Mouse (Mus musculus): ENCODE results near the gene Lemd1. TPM values are rescaled to one million over a fixed set of nuclear protein-coding genes. Genes with fewer than 3 reads are reported as not detected.

Lemd1 gene
- total RNA-seq, 2 experiments from 2014 or later = 0.17 to 0.67 TPM

DNA sequence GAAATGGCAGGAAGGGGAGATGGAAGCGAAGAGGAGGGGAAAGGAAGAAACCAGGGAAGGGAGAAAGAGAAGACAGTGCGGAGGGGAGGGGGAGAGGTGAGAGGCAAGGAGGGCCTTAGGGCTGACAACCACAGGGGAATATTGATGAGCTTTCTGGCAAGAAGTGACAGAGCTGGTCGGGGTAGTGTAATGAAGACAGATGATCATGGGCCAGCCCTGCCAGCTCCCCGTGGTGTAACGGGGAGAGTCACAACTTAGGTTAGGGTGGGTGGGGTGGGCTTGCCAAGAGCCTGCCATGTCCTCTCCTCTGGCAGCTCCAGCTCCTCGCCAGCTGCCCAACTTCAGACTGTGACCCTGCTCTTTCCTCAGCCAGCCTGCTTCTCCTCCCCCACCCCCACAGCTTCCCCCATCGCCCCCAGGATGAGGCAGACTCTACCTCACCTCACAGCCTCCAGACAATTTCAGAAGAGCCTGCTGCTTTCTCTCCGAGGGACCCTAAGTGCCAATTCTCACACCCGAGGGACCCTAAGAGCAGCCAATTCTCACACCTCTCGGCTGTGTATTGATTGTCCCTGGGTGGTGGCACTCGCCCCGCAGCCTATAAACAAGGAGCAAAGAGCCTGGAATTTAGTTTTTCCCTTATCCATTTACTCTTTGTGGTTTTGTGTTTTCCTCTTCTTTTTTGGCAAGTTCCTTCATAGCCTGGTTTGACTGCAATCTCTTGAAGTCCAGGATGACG, 26.3 kb upstream of the Lemd1 start:
- no peak for DNase-seq (ENCODE audit: low spot score in 2 of 2)

- no peak for DNase-seq (ENCODE audit: low spot score in 2 of 2)
These were observed 25.4 kb upstream of the Lemd1 start for GRCm38 (mm10) chr1:132165859-132166258.

DNA sequence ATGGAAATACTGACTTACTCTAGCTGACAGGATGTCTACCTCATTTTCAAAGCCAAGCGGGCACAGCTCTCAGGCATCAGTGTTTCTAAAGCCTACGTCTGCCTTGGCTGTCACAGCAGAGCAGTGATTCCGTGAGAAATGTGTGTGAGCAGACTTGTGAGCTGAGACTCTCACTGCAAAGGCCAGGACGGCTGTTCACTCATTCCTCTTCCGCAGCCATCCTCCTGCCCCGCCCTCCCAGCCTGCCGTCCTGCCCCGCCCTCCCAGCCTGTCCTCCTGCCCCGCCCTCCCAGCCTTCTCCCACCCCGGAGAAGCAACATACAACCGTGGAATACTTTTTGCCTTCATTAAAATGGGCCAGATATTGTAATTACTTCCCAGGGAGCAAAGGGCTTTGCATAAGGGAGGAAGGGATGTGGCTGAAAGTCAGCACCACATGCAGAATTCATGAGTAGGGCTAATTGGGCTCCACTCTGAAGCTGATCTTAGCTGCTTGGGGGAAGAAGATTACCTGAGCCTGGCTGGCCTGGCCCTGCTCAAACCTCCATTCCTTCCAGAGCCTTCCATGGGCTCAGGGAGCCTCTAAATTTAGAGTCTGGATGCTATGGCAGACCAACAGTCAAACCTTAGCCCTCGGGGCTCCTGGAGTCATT, 23.0 kb upstream of the Lemd1 start:
- no peak for DNase-seq (ENCODE audit: low spot score in 2 of 2)

GRCm38 (mm10) chr1:132170698-132171097, 20.5 kb upstream of the Lemd1 start:
- DNase-seq (ENCODE audit: low spot score in 2 of 2) = no peak

DNA sequence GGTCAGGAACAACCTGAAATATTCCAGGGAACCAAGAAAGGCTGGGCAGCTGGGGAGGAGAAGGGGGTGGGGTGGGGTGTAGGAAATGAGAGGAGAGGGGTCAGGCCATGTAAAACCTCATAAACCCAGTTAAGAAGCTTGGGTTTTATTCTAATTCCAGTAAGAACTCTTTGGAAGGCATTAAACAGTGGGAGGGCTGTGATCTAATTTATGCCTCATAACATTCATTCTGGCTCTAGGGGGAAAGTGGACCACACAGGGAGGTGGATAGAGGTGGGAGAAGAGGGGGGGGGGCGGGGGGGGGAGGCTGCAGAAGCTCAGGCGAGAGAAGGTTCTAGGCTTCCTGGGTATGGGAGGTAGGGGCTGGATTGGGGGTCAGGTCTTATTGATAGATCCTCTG, 19.6 kb upstream of the Lemd1 start:
- DNase-seq (ENCODE audit: low spot score in 2 of 2) = no peak

GRCm38 (mm10) chr1:132186303-132186702, 4.9 kb upstream of the Lemd1 start:
- DNase-seq (ENCODE audit: low spot score in 2 of 2) = no peak

GRCm38 (mm10) chr1:132188442-132189066, 2.7 kb upstream of the Lemd1 start:
- no peak for DNase-seq (ENCODE audit: low spot score in 2 of 2)

DNA sequence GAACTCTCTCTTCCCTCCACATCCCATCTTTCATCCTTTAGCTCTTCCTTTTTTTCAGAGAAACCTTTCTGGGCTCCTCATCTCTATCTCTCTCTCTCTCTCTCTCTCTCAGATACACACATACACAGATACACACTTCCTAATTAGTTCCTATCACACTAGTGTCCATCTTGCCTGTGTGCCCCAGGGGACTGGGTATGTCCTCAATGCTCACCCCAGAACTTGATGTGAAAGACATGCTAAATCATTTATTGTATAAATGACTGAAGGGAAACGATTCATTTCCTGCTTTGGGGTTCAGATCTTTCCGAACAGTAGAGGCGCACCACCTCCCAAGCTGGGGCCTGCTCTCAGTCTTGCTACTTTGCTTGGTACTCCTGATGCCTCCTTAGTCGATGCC, 2.0 kb upstream of the Lemd1 start:
- no peak for DNase-seq (ENCODE audit: low spot score in 2 of 2)

DNA sequence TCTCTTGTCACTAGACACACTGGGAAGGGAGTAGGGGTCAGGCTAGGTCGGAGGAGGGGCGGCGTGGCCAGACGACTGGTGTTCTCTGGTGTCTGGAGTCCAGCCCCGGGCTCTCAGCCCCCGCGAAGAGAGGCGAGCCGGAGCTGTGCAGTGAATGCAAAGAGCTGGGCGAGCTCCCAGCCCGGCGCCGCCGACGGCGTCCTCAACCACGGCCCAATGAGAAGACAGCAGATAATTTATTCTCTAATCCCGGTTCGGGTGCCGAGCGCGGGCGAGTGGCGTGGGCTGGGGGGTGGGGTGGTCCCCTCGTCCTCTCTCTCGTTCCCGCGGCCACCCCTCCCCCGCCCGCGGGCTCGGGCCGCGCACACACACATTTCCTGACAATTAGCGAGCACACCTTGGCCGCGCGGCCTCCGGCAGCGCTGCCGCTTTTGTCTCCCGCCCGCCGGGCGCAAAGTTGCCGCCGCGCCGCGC, 1.2 kb upstream of the Lemd1 start:
- DNase-seq (ENCODE audit: low spot score in 2 of 2) = no peak

DNA sequence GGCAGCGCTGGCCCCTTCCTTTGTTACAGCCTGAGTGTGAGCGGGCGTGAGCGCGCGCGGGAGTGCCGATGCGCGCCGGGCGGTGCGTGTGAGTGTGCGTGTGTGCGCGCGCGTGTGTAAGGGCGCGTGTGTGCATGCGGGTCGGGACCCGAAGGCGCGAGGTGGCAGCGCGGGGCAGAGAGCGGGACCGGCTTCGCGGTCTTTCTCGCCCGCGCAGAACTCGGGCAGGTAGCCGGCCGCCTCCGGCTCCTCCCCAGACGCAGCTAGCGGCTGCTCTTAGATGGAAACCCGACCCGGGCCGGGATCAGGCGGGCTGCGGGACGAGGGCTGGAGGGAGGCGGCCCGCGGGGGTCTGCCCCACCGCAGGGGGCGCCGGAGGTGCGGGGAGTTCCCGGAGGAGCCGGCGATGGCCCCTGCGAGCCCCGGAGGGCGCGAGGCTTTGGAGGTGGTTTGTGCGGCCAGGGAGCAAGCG, 574 bp upstream of the Lemd1 start:
- DNase-seq (ENCODE audit: low spot score in 2 of 2) = no peak

DNA sequence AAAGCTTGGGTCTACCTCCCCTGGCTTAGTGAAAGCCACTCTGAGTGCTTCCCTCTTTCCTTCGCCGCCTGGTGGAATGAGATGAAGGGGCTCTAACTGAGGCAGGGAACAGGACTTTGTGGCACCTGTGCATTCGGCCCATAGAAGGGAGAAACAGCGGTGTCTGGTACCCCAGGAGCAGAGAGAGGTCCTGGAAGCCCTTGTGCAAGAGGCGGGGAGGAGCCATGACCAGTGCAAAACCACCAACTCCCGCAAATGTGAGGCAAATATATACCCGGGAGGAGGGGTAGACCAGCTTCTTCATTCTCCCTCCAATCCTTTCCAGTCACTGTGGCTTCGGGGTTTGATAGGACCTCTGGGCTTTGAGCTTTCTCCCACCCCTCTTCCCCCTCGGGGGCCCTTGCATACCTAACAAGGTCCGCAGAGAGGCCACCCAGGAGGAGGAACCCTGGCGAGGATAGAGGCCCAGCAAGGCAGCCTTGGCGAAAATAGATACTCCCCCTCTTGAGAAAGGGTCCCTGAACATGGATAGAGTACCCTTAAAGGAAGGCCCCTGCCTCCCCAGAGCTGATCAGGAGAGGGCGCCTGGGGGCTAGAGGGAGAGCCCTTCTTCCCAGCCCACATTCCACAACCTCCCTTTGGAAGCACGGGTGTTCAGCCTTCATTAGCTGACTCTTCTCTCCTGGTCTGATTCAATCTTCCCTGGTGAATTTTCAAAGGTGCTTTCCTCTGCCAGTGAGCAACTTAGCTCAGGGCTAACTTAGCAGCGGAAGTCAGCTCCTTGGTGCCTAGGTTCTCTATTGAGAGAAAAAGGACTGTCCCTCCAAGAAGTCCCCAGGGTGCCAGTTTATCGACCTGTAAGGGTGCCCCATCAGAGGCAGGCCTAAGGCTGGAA, 802 bp downstream of the Lemd1 start:
- DNase-seq (ENCODE audit: low spot score in 2 of 2) = no peak

DNA sequence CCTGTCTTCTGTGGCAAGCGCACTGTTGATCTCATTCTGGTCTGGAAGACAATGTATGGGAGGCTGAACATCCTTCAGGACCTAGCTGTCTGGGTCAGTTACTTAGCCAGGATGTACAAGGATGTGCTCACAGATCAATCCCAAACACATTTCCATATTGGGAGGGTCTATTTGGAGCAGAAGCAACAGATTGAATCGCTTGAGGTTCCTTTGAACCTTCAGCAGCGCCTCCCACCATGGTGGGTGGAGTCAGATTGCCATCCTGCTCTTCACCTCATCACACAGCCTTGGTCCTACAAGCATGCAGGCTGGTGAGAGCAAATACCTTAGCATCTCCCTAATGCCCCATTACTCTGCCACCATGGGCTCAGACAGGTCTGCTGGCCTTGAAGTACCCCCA, 2.6 kb downstream of the Lemd1 start:
- DNase-seq (ENCODE audit: low spot score in 2 of 2) = no peak

DNA sequence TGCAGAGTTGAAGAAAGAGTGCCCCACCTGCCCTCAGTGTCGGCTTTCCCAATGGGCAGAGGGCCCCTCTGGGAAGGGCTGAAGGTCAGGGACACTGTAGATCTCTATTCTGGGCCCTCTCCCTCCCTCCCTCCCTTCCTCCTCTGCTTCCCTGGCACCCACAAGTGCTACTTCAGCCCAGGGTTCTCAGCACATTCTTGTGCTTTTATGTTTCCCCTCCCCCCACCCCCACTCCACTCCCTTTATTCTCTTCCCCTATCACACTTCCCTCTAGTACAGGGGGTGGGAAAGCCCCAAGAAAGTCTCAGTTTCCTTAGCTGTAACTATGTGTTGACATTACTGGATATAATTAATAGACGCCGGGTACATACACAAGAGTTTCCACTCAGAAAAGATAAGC, 3.4 kb downstream of the Lemd1 start:
- no peak for DNase-seq (ENCODE audit: low spot score in 2 of 2)

DNA sequence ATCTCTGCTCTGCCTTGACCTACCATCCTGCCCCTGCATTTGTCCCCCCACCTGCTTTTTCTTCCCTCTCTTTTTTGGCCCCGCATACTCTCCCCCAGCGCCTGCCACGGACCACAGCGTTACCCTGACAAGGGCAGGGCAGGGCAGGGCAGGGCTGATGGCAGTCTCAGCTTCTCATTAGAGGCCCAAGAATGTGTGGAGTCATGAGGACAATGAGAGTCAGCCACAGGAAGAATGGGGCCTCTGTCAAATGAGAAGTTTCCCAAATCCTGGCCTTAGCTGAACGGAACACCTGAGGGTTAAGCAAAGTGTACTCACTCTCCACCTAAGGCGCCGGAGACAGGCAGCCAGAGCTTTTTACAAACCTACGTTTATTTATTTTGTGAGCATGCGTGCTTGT, 3.9 kb downstream of the Lemd1 start:
- DNase-seq (ENCODE audit: low spot score in 2 of 2) = no peak

- DNase-seq (ENCODE audit: low spot score in 2 of 2) = no peak
These were observed 4.5 kb downstream of the Lemd1 start for GRCm38 (mm10) chr1:132195681-132196080.

DNA sequence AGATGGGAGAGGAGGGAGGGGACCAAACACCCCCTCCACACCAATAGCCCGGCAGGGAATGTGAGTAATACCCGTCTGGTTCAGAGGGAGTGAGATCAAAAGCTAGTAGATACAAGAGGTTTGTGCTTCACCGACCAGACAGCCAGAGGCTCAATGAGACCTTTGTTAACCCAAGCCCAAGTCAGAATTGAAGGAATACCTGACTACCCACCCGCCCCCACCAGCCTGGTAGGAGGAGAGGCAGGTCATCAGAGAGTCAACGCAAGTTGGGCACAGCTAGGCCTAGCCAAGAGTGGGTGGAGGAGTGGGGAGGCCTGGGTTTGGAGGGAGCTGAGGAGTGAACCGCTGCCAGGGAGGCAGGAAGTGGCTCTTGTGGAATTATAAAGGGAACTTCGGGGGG, 5.1 kb downstream of the Lemd1 start:
- no peak for DNase-seq (ENCODE audit: low spot score in 2 of 2)

- DNase-seq (ENCODE audit: low spot score in 2 of 2) = no peak
These were observed 6.4 kb downstream of the Lemd1 start for GRCm38 (mm10) chr1:132197666-132198065.

GRCm38 (mm10) chr1:132198401-132199071, 7.3 kb downstream of the Lemd1 start:
- no peak for DNase-seq (ENCODE audit: low spot score in 2 of 2)

- no peak for DNase-seq (ENCODE audit: low spot score in 2 of 2)
These were observed 8.0 kb downstream of the Lemd1 start for GRCm38 (mm10) chr1:132199244-132199643.

GRCm38 (mm10) chr1:132199934-132200333, 8.7 kb downstream of the Lemd1 start:
- DNase-seq (ENCODE audit: low spot score in 2 of 2) = no peak
